Mouse (Mus musculus) bone marrow macrophage, adult 2 months (primary cell): ENCODE data around the gene Ksr2. TPM values are rescaled to one million over a fixed set of nuclear protein-coding genes. Genes with fewer than 3 reads are reported as not detected.

Experiments
- H3K27ac ChIP-seq: 2 replicates; pipeline ENCODE4 v1.5.1; 2012; ENCODE audit warnings: low read depth, low read length; ENCODE audit not compliant: insufficient read depth
- H3K4me1 ChIP-seq: 2 replicates; pipeline ENCODE4 v1.6.1; 2012; ENCODE audit warnings: low read length; ENCODE audit not compliant: control insufficient read depth, insufficient read depth
- H3K4me3 ChIP-seq: 2 replicates; pipeline ENCODE4 v1.5.1; 2012; ENCODE audit warnings: mild to moderate bottlenecking, low read length, moderate library complexity; ENCODE audit not compliant: insufficient read depth
- CTCF ChIP-seq: IDR thresholded peaks from 2 replicates; pipeline ENCODE4 v1.5.1; 2012; ENCODE audit warnings: low read depth, mild to moderate bottlenecking, low read length, moderate library complexity
- POLR2A ChIP-seq: IDR thresholded peaks from 2 replicates; pipeline ENCODE4 v1.6.1; 2012; ENCODE audit warnings: mild to moderate bottlenecking, low read depth, low read length, borderline replicate concordance
- polyA plus RNA-seq: library from polyadenylated mRNA; stranded (reverse); fragments of >200 nt; gene quantifications from 2 replicates; pipeline ENCODE4 v1.2.4, GENCODE M21; 2012; ENCODE audit not compliant: missing spikeins, insufficient read depth, insufficient read length

Gene Ksr2
- polyA plus RNA-seq, 1 experiment = 0.28 TPM

GRCm38 (mm10) chr5:117671362-117671761 is 257.6 kb downstream of the Ksr2 start:
- no peak for TF ChIP-seq CTCF
- TF ChIP-seq POLR2A = no peak
- Histone ChIP-seq H3K4me1 (no peaks in the 10 kb centered on the region), H3K27ac (no peak overlapping the region), H3K4me3 (no peak overlapping the region)

DNA sequence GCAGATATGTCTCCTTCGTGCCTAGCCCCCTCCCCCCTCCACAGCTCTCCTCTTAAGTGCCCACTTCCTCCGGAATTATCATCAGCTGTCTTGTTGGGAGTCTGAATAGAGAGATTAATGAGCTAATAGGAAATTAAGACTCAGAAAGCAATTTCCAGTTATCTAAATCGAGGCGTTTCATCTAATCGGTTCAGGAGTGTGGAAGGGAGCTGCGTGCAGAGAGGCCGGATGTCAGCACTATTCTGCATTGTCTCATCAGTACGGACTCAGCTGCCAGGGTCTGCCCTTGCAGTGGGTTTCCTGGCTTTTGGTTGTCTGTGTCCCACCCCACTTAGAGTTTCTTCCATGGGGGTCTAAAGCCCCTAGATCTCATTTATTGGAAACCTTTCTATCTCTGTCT is 262.0 kb downstream of the Ksr2 start:
- TF ChIP-seq POLR2A = no peak
- TF ChIP-seq CTCF = no peak
- Histone ChIP-seq H3K27ac (no peak overlapping the region), H3K4me3 (no peak overlapping the region), H3K4me1 (no peaks in the 10 kb centered on the region)

DNA sequence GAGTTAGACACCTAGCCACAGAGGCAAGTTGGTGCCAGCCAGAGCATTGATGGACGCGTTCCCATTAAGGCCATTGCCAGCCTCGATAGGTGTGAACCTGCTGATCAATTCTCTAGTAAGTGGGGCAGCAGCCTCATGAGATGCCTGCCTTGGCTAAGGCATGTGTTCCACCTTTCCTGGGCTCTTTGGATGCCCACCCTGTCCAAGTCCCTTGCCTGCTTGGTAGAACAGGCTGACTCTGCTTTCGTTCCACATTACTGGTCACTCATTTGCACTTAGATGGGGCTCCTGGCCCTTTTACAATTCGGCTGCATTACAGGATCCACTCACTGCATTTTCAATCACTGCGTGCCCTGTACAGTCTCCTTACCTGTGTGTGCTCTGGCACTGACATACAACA is 263.4 kb downstream of the Ksr2 start:
- Histone ChIP-seq H3K4me3 (no peak overlapping the region), H3K27ac (no peak overlapping the region), H3K4me1 (no peaks in the 10 kb centered on the region)
- TF ChIP-seq POLR2A = no peak
- TF ChIP-seq CTCF = no peak

- H3K4me1 ChIP-seq = no peaks in the 10 kb centered on the region
- TF ChIP-seq POLR2A = no peak
- TF ChIP-seq CTCF = no peak
- H3K27ac ChIP-seq = no peak overlapping the region
- H3K4me3 ChIP-seq = no peak overlapping the region
Measured at GRCm38 (mm10) chr5:117678371-117678770, 264.6 kb downstream of the Ksr2 start.

- H3K4me3 ChIP-seq = no peak overlapping the region
- TF ChIP-seq CTCF (no peak), POLR2A (no peak)
- H3K4me1 ChIP-seq = no peaks in the 10 kb centered on the region
- H3K27ac ChIP-seq = no peak overlapping the region
Measured at GRCm38 (mm10) chr5:117682226-117682625, 268.4 kb downstream of the Ksr2 start.

DNA sequence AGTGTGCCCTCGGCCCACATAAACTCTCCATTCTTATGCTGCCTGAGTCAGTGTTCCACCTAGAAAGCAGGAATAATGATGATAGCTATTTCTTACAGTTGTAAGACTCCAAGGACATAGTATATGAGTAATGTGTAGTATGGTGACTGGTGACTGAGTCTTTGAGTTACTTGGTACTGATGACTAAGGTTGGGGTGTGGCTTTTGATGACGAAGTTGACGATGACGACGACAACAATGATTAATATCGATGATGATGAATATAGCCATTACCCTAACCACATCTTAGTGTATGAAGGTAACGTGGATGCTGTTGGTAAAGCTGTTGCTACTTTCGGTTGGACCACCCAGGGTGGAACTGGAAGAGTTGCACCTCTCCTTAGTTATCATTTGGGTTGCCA is 270.7 kb downstream of the Ksr2 start:
- TF ChIP-seq CTCF (no peak), POLR2A (no peak)
- no peaks in the 10 kb centered on the region for H3K4me1 ChIP-seq
- H3K27ac ChIP-seq = no peak overlapping the region
- no peak overlapping the region for H3K4me3 ChIP-seq

- TF ChIP-seq CTCF (no peak), POLR2A (no peak)
- Histone ChIP-seq H3K4me1 (no peaks in the 10 kb centered on the region), H3K4me3 (no peak overlapping the region), H3K27ac (no peak overlapping the region)
Measured at GRCm38 (mm10) chr5:117687770-117688352, 274.1 kb downstream of the Ksr2 start.

GRCm38 (mm10) chr5:117688738-117689137 is 274.9 kb downstream of the Ksr2 start:
- H3K4me3 ChIP-seq = no peak overlapping the region
- H3K4me1 ChIP-seq = no peaks in the 10 kb centered on the region
- no peak overlapping the region for H3K27ac ChIP-seq
- no peak for TF ChIP-seq CTCF
- no peak for TF ChIP-seq POLR2A

GRCm38 (mm10) chr5:117689840-117690239 is 276.0 kb downstream of the Ksr2 start:
- no peak overlapping the region for H3K4me3 ChIP-seq
- no peak for TF ChIP-seq CTCF
- TF ChIP-seq POLR2A = no peak

DNA sequence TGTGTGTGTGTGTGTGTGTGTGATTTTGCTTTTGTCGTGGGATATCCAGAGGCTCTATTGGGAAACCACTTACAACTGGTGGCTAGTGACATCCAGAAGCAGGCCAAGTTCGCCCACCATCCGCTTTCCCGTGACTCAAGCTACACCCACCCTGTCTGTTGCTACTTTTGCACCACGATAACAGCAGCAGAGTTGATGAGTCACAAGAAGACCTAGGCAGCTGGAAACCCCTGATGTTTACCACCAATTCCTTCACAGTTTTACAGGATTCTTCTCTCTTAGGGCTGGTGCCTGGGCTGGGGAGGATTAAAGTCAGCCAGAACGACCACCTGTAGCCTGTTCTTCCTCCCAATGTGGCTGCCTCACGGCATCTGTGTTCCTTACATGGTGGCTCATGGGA is 277.5 kb downstream of the Ksr2 start:
- Histone ChIP-seq H3K4me3 (no peak overlapping the region), H3K4me1 (no peaks in the 10 kb centered on the region), H3K27ac (no peak overlapping the region)
- TF ChIP-seq POLR2A (no peak), CTCF (no peak)

More at GRCm38 (mm10) chr5:117689840-117690239, 276.0 kb downstream of the Ksr2 start:
- no peak overlapping the region for H3K27ac ChIP-seq
- H3K4me1 ChIP-seq = no peaks in the 10 kb centered on the region

- TF ChIP-seq CTCF (no peak), POLR2A (no peak)
- Histone ChIP-seq H3K27ac (no peak overlapping the region), H3K4me3 (no peak overlapping the region), H3K4me1 (no peaks in the 10 kb centered on the region)
Measured at GRCm38 (mm10) chr5:117693557-117693956, 279.8 kb downstream of the Ksr2 start.
